Mouse (Mus musculus): Measurements from ENCODE around the gene Klc4.

GRCm38 (mm10) chr17:46644916-46645475 is 826 bp downstream of the Klc4 start:
- TF ChIP-seq CTCF (IDR thresholded peaks at IDR 0.05; ENCODE audit: borderline replicate concordance, extremely low read depth, insufficient read depth, insufficient read length), result no peak
- TF ChIP-seq POLR2A (IDR thresholded peaks at IDR 0.05; ENCODE audit: borderline replicate concordance, extremely low read depth, insufficient read depth, insufficient read length, poor library complexity, severe bottlenecking), result no peak
